Mouse (Mus musculus): ENCODE data around the gene Nupr1l. TPM values are rescaled to one million over a fixed set of nuclear protein-coding genes. Genes with fewer than 3 reads are reported as not detected.
"Not testable (repeated sequence)": the region's sequence is repeated elsewhere in the genome, so short reads cannot be mapped to it uniquely, and the experiment has no call there.

Nupr1l gene
- polyA plus RNA-seq, 1 experiment from 2014 or later: 3.4 TPM

DNA sequence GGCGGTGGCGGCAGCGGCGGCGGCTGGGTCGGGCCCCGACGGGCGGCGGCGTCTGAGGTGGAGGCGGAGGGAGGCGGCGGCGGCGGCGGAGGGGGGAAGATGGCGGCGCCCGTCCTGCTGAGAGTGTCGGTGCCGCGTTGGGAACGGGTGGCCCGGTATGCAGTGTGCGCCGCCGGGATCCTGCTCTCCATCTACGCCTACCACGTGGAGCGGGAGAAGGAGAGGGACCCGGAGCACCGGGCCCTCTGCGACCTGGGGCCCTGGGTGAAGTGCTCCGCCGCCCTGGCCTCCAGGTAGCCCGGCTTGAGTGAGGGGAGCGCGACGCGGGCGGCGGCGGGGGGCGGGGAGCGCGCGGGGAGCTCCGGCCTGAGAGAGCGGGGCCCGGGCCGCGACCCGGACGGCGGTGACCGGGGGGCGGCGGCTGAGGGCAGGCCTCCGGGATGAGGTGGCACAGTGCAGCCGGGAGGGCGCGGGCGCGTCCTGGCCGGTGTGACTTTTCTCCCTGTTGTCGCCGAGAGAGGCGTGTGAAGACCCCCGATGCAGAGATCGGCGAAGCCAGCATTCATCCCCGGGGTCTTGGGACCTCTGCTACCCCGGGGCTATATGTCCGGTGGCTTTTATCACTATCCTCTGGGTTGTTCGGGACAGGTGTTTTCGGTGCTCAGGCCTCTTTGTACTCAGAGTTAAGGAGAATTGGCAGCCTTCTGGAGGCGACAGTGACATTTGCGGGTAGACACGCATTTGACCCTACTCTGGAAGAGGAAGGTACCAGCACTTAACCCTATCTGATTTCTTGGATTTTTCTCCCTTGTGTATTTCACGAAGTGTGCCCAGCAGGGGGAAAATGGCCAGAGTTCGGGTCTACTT is 34.0 kb downstream of the Nupr1l start:
- peak overlapping the region; percentile 88 for H3K4me3 ChIP-seq (ENCODE audit: low read depth, low read length)
- H3K36me3 ChIP-seq (ENCODE audit: control insufficient read depth, insufficient read depth, low read length); H3K4me1 ChIP-seq (ENCODE audit: control insufficient read depth, insufficient read depth, low read length); H3K27me3 ChIP-seq (replicated peaks; ENCODE audit: control insufficient read depth, insufficient read depth, low read length); DNase-seq (ENCODE audit: low spot score); H3K9me3 ChIP-seq (ENCODE audit: control insufficient read depth, low read length): not testable (repeated sequence)
- 1% methylated on average over 17 of the region's 82 CpGs for WGBS
- H3K9ac ChIP-seq (ENCODE audit: low read depth, low read length): peak overlapping the region; percentile 86
- peak overlapping the region; percentile 81 for H3K4me2 ChIP-seq (ENCODE audit: low read depth, low read length)
- peak overlapping the region; percentile 44; the same call in 1 of the 2 replicates for H3K27ac ChIP-seq (replicated peaks; ENCODE audit: low read depth, low read length)
- ATAC-seq (ENCODE audit: low read depth): peak; percentile 38

DNA sequence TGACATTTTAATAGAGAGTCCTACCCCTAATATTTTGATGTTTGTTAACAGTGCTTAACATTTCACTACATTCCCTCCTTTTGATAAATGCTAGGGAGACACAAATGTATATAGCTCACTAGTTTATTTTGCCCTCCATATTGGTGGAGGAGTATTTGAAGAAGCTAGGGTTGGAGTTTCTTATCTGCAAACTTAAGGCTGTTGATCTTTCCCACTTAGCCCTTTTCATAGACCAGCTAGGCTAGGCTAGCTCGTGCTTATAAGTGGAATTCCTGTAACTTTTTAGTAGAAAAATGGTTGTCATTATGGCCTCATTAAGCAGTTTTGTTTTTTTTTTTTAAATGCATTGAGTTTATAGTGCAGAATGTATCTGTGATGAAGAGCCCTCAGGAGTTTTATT is 35.1 kb downstream of the Nupr1l start:
- DNase-seq (ENCODE audit: low spot score): no peak
- WGBS: 87% methylated on average over 1 of the region's 1 CpGs
- no peaks in the 10 kb centered on the region for H3K9me3 ChIP-seq (ENCODE audit: control insufficient read depth, low read length)
- no peaks in the 10 kb centered on the region for H3K27me3 ChIP-seq (replicated peaks; ENCODE audit: control insufficient read depth, insufficient read depth, low read length)
- H3K27ac ChIP-seq (replicated peaks; ENCODE audit: low read depth, low read length): no peak overlapping the region
- ATAC-seq (ENCODE audit: low read depth): no peak
- H3K4me1 ChIP-seq (ENCODE audit: control insufficient read depth, insufficient read depth, low read length): peaks cover 6% of the 10 kb centered on the region; the same call in 1 of the 2 replicates
- H3K4me3 ChIP-seq (ENCODE audit: low read depth, low read length): no peak overlapping the region
- peaks cover 8% of the 10 kb centered on the region; the same call in 1 of the 2 replicates for H3K36me3 ChIP-seq (ENCODE audit: control insufficient read depth, insufficient read depth, low read length)
- H3K9ac ChIP-seq (ENCODE audit: low read depth, low read length): no peak overlapping the region
- H3K4me2 ChIP-seq (ENCODE audit: low read depth, low read length): peak overlapping the region; percentile 26; the same call in 1 of the 2 replicates

DNA sequence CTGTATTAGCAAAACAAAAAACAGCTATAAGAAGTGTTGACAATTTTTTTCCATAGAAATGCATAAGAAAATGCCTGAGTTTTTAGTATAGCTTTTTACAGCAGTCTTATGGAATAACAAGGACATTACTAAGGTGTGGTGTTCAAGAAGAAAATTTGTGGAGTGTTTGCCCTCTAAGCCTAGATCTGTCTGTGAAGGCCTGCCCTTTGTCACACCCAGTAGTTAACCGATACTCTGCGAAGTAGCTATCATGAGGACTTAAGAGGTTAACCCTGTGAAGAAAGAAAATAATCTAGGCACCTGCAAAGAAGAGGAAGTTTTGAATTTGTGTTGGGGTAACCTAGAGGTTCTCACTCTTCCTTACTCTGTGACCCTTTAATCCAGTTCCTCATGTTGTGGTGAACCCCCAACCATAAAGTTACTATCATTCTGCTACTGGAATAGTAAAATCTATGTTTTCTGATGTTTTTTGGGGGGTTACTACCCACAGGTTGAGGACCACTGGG is 39.2 kb downstream of the Nupr1l start:
- H3K27me3 ChIP-seq (replicated peaks; ENCODE audit: control insufficient read depth, insufficient read depth, low read length): no peaks in the 10 kb centered on the region
- no peak overlapping the region for H3K4me3 ChIP-seq (ENCODE audit: low read depth, low read length)
- peaks cover 8% of the 10 kb centered on the region; the same call in 1 of the 2 replicates for H3K36me3 ChIP-seq (ENCODE audit: control insufficient read depth, insufficient read depth, low read length)
- no peak overlapping the region for H3K4me2 ChIP-seq (ENCODE audit: low read depth, low read length)
- H3K27ac ChIP-seq (replicated peaks; ENCODE audit: low read depth, low read length): no peak overlapping the region
- no peak for DNase-seq (ENCODE audit: low spot score)
- WGBS: 96% methylated on average over 2 of the region's 2 CpGs
- no peaks in the 10 kb centered on the region for H3K9me3 ChIP-seq (ENCODE audit: control insufficient read depth, low read length)
- no peak overlapping the region; the same call in 1 of the 2 replicates for H3K9ac ChIP-seq (ENCODE audit: low read depth, low read length)
- no peak for ATAC-seq (ENCODE audit: low read depth)
- H3K4me1 ChIP-seq (ENCODE audit: control insufficient read depth, insufficient read depth, low read length): 0 out of 2 replicates have a peak, but pooled peaks cover 6% of the 10 kb centered on the region

DNA sequence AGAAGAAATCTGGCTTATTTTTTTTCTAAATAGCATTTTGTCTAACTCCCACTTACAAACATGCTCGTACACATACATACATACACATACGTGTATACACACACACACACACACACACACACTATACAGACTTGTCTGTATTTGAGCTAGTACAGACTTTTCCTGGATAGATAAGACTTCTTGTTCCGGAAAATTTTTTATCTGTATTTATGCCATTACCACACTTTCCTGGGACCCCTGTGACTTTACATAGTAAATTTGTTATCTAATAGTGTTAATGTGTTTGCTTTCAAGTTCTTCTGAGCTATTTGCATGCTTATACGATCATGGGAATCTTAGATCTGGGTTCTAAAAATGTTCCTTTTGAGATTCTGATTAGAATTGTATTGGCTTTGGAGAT is 43.8 kb downstream of the Nupr1l start:
- peaks cover 5% of the 10 kb centered on the region; the same call in 1 of the 2 replicates for H3K36me3 ChIP-seq (ENCODE audit: control insufficient read depth, insufficient read depth, low read length)
- H3K27me3 ChIP-seq (replicated peaks; ENCODE audit: control insufficient read depth, insufficient read depth, low read length): no peaks in the 10 kb centered on the region
- no peak overlapping the region for H3K4me3 ChIP-seq (ENCODE audit: low read depth, low read length)
- H3K27ac ChIP-seq (replicated peaks; ENCODE audit: low read depth, low read length): no peak overlapping the region
- H3K9ac ChIP-seq (ENCODE audit: low read depth, low read length): no peak overlapping the region
- H3K4me1 ChIP-seq (ENCODE audit: control insufficient read depth, insufficient read depth, low read length): no peaks in the 10 kb centered on the region
- DNase-seq (ENCODE audit: low spot score): no peak
- no peaks in the 10 kb centered on the region for H3K9me3 ChIP-seq (ENCODE audit: control insufficient read depth, low read length)
- no peak overlapping the region for H3K4me2 ChIP-seq (ENCODE audit: low read depth, low read length)
- no peak for ATAC-seq (ENCODE audit: low read depth)
- WGBS: 95% methylated on average over 4 of the region's 4 CpGs

DNA sequence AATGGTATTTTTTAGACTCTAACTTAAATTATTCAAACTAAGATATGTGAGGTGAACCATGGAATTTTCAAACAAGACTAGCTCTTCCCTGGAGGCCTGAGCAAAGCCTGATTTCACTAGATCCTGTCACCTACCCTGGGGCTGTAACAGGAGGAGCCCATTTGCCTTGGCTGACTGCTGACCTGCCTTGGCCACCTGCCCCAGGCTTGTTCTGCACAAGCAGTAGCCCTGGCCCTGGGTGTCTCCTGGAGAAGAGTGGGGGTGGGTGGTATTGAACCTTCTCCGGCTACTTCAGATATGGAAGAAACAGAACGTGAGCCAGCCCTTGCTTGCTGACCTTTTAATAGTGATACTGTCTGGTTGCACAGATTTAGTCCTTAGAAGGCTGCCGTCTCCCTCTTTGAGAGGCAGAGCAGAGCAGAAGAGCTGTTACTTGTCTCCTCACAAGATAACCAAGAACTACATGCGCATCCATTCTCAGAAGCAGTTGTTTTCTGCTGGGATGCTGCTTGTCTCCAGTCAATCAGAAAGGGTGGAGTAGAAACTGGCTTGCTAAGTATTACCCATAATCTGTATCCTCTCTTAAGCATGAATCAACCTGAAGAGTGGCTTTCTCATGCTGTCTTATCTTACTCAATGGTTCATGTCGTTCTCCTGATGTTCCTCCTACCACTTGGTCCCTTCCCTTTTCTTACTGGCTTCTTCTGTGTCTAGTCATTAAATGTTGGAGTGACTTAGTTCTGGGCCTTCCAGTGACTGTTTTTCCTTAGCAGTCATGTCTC is 46.3 kb downstream of the Nupr1l start:
- Histone ChIP-seq H3K4me3 (ENCODE audit: low read depth, low read length) (no peak overlapping the region), H3K9me3 (ENCODE audit: control insufficient read depth, low read length) (no peaks in the 10 kb centered on the region), H3K36me3 (ENCODE audit: control insufficient read depth, insufficient read depth, low read length) (peaks cover 7% of the 10 kb centered on the region; the same call in 1 of the 2 replicates), H3K4me2 (ENCODE audit: low read depth, low read length) (no peak overlapping the region), H3K27ac (replicated peaks; ENCODE audit: low read depth, low read length) (no peak overlapping the region), H3K4me1 (ENCODE audit: control insufficient read depth, insufficient read depth, low read length) (no peaks in the 10 kb centered on the region), H3K9ac (ENCODE audit: low read depth, low read length) (no peak overlapping the region), H3K27me3 (replicated peaks; ENCODE audit: control insufficient read depth, insufficient read depth, low read length) (no peaks in the 10 kb centered on the region)
- ATAC-seq (ENCODE audit: low read depth) (no peak), DNase-seq (ENCODE audit: low spot score) (no peak)
- 84% methylated on average over 5 of the region's 5 CpGs for WGBS

DNA sequence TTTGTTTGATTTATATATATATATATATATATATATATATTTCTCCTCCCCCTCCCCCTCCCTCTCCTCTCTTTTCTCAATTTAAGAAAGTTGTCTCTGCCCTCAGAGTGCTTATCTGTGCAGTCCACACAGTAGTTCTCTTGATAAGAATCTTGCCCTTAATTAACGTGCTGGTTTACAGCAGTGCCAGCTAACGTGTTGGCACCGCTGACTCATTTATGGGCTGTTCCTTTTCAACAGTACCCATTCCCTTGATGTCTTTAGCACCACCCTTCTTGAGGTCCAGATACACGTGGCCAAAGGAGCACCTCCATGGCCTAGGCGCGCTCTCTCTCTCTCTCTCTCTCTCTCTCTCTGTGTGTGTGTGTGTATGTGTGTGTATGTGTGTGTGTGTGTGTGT is 47.5 kb downstream of the Nupr1l start:
- no peak for DNase-seq (ENCODE audit: low spot score)
- Histone ChIP-seq H3K27me3 (replicated peaks; ENCODE audit: control insufficient read depth, insufficient read depth, low read length) (no peaks in the 10 kb centered on the region), H3K4me2 (ENCODE audit: low read depth, low read length) (no peak overlapping the region), H3K9me3 (ENCODE audit: control insufficient read depth, low read length) (no peaks in the 10 kb centered on the region), H3K27ac (replicated peaks; ENCODE audit: low read depth, low read length) (no peak overlapping the region), H3K9ac (ENCODE audit: low read depth, low read length) (no peak overlapping the region), H3K4me1 (ENCODE audit: control insufficient read depth, insufficient read depth, low read length) (no peaks in the 10 kb centered on the region), H3K4me3 (ENCODE audit: low read depth, low read length) (no peak overlapping the region), H3K36me3 (ENCODE audit: control insufficient read depth, insufficient read depth, low read length) (peaks cover 7% of the 10 kb centered on the region; the same call in 1 of the 2 replicates)
- 85% methylated on average over 6 of the region's 6 CpGs for WGBS
- no peak for ATAC-seq (ENCODE audit: low read depth)

DNA sequence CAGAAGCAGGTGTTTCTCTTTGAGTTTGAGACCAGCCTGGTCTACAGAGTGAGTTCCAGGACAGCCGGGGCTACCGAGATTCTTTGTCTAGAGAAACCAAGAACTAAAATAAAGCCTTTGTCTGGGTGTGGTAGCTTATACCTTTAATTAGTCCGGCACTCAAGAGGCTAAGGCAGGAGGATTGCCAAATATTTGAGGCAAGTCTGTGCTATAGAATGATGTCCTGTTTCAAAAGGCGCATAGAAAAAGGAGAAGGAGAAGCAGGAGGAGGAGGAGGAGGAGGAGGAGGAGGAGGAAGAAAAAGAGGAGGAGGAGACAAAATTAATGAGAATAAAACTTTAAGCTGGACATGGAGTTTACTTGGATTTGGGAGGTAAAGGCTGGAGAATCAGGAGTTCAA is 54.9 kb downstream of the Nupr1l start:
- DNase-seq (ENCODE audit: low spot score) (no peak), ATAC-seq (ENCODE audit: low read depth) (no peak)
- Histone ChIP-seq H3K4me2 (ENCODE audit: low read depth, low read length) (no peak overlapping the region), H3K4me3 (ENCODE audit: low read depth, low read length) (no peak overlapping the region), H3K27ac (replicated peaks; ENCODE audit: low read depth, low read length) (no peak overlapping the region), H3K9ac (ENCODE audit: low read depth, low read length) (no peak overlapping the region), H3K36me3 (ENCODE audit: control insufficient read depth, insufficient read depth, low read length) (peaks cover 7% of the 10 kb centered on the region; the same call in 1 of the 2 replicates), H3K27me3 (replicated peaks; ENCODE audit: control insufficient read depth, insufficient read depth, low read length) (no peaks in the 10 kb centered on the region), H3K9me3 (ENCODE audit: control insufficient read depth, low read length) (no peaks in the 10 kb centered on the region), H3K4me1 (ENCODE audit: control insufficient read depth, insufficient read depth, low read length) (no peaks in the 10 kb centered on the region)
- 79% methylated on average over 4 of the region's 4 CpGs for WGBS
